Mouse (Mus musculus) T-helper 2 cell (primary cell): ENCODE measurements around the gene Pcca.

ENCODE experiments used
- in situ Hi-C: fragments of 300-600 bp; cut with MboI, MseI; formaldehyde crosslinking; loops from one replicate; pipeline ENCODE4 v1.15.1; 2025; ENCODE audit warnings: high pct_unique_total_duplicates

Pcca gene

GRCm38 (mm10) chr14:122883410-122883806, 349.3 kb downstream of the Pcca start:
- in situ Hi-C loops, result no loop called here

- in situ Hi-C loops, result no loop called here
Observed at GRCm38 (mm10) chr14:122883821-122884584, 349.9 kb downstream of the Pcca start.

GRCm38 (mm10) chr14:122885893-122886292, 351.8 kb downstream of the Pcca start:
- in situ Hi-C loops, result no loop called here

- in situ Hi-C loops, result no loop called here
Observed at GRCm38 (mm10) chr14:122887278-122887677, 353.2 kb downstream of the Pcca start.

GRCm38 (mm10) chr14:122887702-122888479, 353.8 kb downstream of the Pcca start:
- in situ Hi-C loops, result no loop called here

GRCm38 (mm10) chr14:122888480-122888872, 354.4 kb downstream of the Pcca start:
- in situ Hi-C loops, result no loop called here

- in situ Hi-C loops, result no loop called here
Observed at GRCm38 (mm10) chr14:122891470-122891968, 357.4 kb downstream of the Pcca start.

GRCm38 (mm10) chr14:122896106-122896505, 362.0 kb downstream of the Pcca start:
- in situ Hi-C loops, result no loop called here

- in situ Hi-C loops, result no loop called here
Observed at GRCm38 (mm10) chr14:122898550-122898949, 364.4 kb downstream of the Pcca start.

GRCm38 (mm10) chr14:122900679-122901078, 366.6 kb downstream of the Pcca start:
- in situ Hi-C loops, result no loop called here

GRCm38 (mm10) chr14:122901177-122901576, 367.1 kb downstream of the Pcca start:
- in situ Hi-C loops, result no loop called here

- in situ Hi-C loops, result no loop called here
Observed at GRCm38 (mm10) chr14:122901715-122902114, 367.6 kb downstream of the Pcca start.

GRCm38 (mm10) chr14:122902136-122902535, 368.0 kb downstream of the Pcca start:
- in situ Hi-C loops, result no loop called here

- in situ Hi-C loops, result no loop called here
Observed at GRCm38 (mm10) chr14:122902884-122903283, 368.8 kb downstream of the Pcca start.

- in situ Hi-C loops, result no loop called here
Observed at GRCm38 (mm10) chr14:122903923-122904351, 369.8 kb downstream of the Pcca start.

GRCm38 (mm10) chr14:122905007-122905406, 370.9 kb downstream of the Pcca start:
- in situ Hi-C loops, result no loop called here

GRCm38 (mm10) chr14:122908075-122908474, 374.0 kb downstream of the Pcca start:
- in situ Hi-C loops, result no loop called here

GRCm38 (mm10) chr14:122909368-122910091, 375.4 kb downstream of the Pcca start:
- in situ Hi-C loops, result no loop called here

GRCm38 (mm10) chr14:122911265-122911664, 377.1 kb downstream of the Pcca start:
- in situ Hi-C loops, result no loop called here

- in situ Hi-C loops, result no loop called here
Observed at GRCm38 (mm10) chr14:122912137-122912536, 378.0 kb downstream of the Pcca start.

GRCm38 (mm10) chr14:122912812-122913498, 378.8 kb downstream of the Pcca start:
- in situ Hi-C loops, result no loop called here
